Mouse (Mus musculus): ENCODE results near the gene Cyth3. TPM values are rescaled to one million over a fixed set of nuclear protein-coding genes. Genes with fewer than 3 reads are reported as not detected.

Cyth3 gene
- polyA plus RNA-seq, 1 experiment from 2014 or later = 42.4 TPM

- no peaks in the 10 kb centered on the region for H3K27me3 ChIP-seq
- no peak overlapping the region for H3K9ac ChIP-seq
- H3K4me3 ChIP-seq = no peak overlapping the region
- no peaks in the 10 kb centered on the region for H3K9me3 ChIP-seq
- 65% methylated on average over 13 of the region's 13 CpGs for WGBS
- peaks cover 44% of the 10 kb centered on the region for H3K36me3 ChIP-seq
- ATAC-seq (ENCODE audit: low FRiP score, low read depth) = no peak
- H3K4me1 ChIP-seq (replicated peaks) = 0 out of 2 replicates have a peak, but pooled peaks cover 7% of the 10 kb centered on the region
- no peak overlapping the region for H3K4me2 ChIP-seq
- H3K27ac ChIP-seq (replicated peaks) = no peak overlapping the region; the same call in 1 of the 2 replicates
Measured at GRCm38 (mm10) chr5:143704875-143705658, 82.8 kb downstream of the Cyth3 start.

GRCm38 (mm10) chr5:143705659-143705982 is 83.4 kb downstream of the Cyth3 start:
- Histone ChIP-seq H3K4me2 (no peak overlapping the region), H3K9me3 (no peaks in the 10 kb centered on the region), H3K4me3 (no peak overlapping the region), H3K27ac (replicated peaks) (no peak overlapping the region; the same call in 1 of the 2 replicates), H3K27me3 (no peaks in the 10 kb centered on the region), H3K9ac (no peak overlapping the region), H3K4me1 (replicated peaks) (0 out of 2 replicates have a peak, but pooled peaks cover 7% of the 10 kb centered on the region), H3K36me3 (peaks cover 43% of the 10 kb centered on the region)
- ATAC-seq (ENCODE audit: low FRiP score, low read depth) = no peak
- 71% methylated on average over 1 of the region's 1 CpGs for WGBS

- Histone ChIP-seq H3K4me3 (no peak overlapping the region), H3K4me1 (replicated peaks) (0 out of 2 replicates have a peak, but pooled peaks cover 7% of the 10 kb centered on the region), H3K27ac (replicated peaks) (no peak overlapping the region), H3K36me3 (peaks cover 41% of the 10 kb centered on the region), H3K9ac (no peak overlapping the region), H3K4me2 (no peak overlapping the region), H3K27me3 (no peaks in the 10 kb centered on the region), H3K9me3 (no peaks in the 10 kb centered on the region)
- 77% methylated on average over 9 of the region's 9 CpGs for WGBS
- ATAC-seq (ENCODE audit: low FRiP score, low read depth) = no peak
Measured at GRCm38 (mm10) chr5:143706030-143706821, 84.0 kb downstream of the Cyth3 start.

- 0 out of 2 replicates have a peak, but pooled peaks cover 7% of the 10 kb centered on the region for H3K4me1 ChIP-seq (replicated peaks)
- no peak overlapping the region for H3K27ac ChIP-seq (replicated peaks)
- H3K36me3 ChIP-seq = peaks cover 40% of the 10 kb centered on the region
- no peaks in the 10 kb centered on the region for H3K27me3 ChIP-seq
- ATAC-seq (ENCODE audit: low FRiP score, low read depth) = no peak
- no peak overlapping the region for H3K4me2 ChIP-seq
- H3K9me3 ChIP-seq = no peaks in the 10 kb centered on the region
- H3K4me3 ChIP-seq = no peak overlapping the region
- WGBS = 86% methylated on average over 7 of the region's 7 CpGs
- H3K9ac ChIP-seq = no peak overlapping the region
Measured at GRCm38 (mm10) chr5:143706822-143707200, 84.6 kb downstream of the Cyth3 start.

- no peaks in the 10 kb centered on the region for H3K4me1 ChIP-seq (replicated peaks)
- H3K27me3 ChIP-seq = no peaks in the 10 kb centered on the region
- H3K27ac ChIP-seq (replicated peaks) = no peak overlapping the region
- H3K4me2 ChIP-seq = no peak overlapping the region
- no peak overlapping the region for H3K9ac ChIP-seq
- no peak overlapping the region for H3K4me3 ChIP-seq
- no peaks in the 10 kb centered on the region for H3K9me3 ChIP-seq
- ATAC-seq (ENCODE audit: low FRiP score, low read depth) = peak; percentile 70
- WGBS = 14% methylated on average over 7 of the region's 7 CpGs
- peaks cover 73% of the 10 kb centered on the region for H3K36me3 ChIP-seq
Measured at GRCm38 (mm10) chr5:143711326-143711725, 89.1 kb downstream of the Cyth3 start.

GRCm38 (mm10) chr5:143712011-143712800 is 90.0 kb downstream of the Cyth3 start:
- WGBS = 77% methylated on average over 14 of the region's 14 CpGs
- no peaks in the 10 kb centered on the region for H3K9me3 ChIP-seq
- peaks cover 80% of the 10 kb centered on the region for H3K36me3 ChIP-seq
- ATAC-seq (ENCODE audit: low FRiP score, low read depth) = no peak
- no peaks in the 10 kb centered on the region for H3K4me1 ChIP-seq (replicated peaks)
- no peak overlapping the region for H3K9ac ChIP-seq
- no peak overlapping the region for H3K4me3 ChIP-seq
- H3K4me2 ChIP-seq = no peak overlapping the region
- H3K27me3 ChIP-seq = no peaks in the 10 kb centered on the region
- H3K27ac ChIP-seq (replicated peaks) = no peak overlapping the region

- Histone ChIP-seq H3K9ac (no peak overlapping the region), H3K36me3 (peaks cover 95% of the 10 kb centered on the region), H3K4me1 (replicated peaks) (no peaks in the 10 kb centered on the region), H3K27ac (replicated peaks) (no peak overlapping the region), H3K4me2 (no peak overlapping the region), H3K9me3 (no peaks in the 10 kb centered on the region), H3K27me3 (no peaks in the 10 kb centered on the region), H3K4me3 (no peak overlapping the region)
- no peak for ATAC-seq (ENCODE audit: low FRiP score, low read depth)
- 97% methylated on average over 7 of the region's 7 CpGs for WGBS
Measured at GRCm38 (mm10) chr5:143721962-143722361, 99.7 kb downstream of the Cyth3 start.

- H3K27ac ChIP-seq (replicated peaks) = no peak overlapping the region
- H3K36me3 ChIP-seq = peaks cover 9% of the 10 kb centered on the region
- no peak for ATAC-seq (ENCODE audit: low FRiP score, low read depth)
- H3K4me3 ChIP-seq = peak overlapping the region; percentile 97
- peak overlapping the region; percentile 96 for H3K9ac ChIP-seq
- WGBS = 11% methylated on average over 6 of the region's 6 CpGs
- H3K9me3 ChIP-seq = no peaks in the 10 kb centered on the region
- peaks cover 27% of the 10 kb centered on the region for H3K4me1 ChIP-seq (replicated peaks)
- no peaks in the 10 kb centered on the region for H3K27me3 ChIP-seq
- peak overlapping the region; percentile 85 for H3K4me2 ChIP-seq
Measured at GRCm38 (mm10) chr5:143730915-143731314, 108.7 kb downstream of the Cyth3 start.

- Histone ChIP-seq H3K27ac (replicated peaks) (peak overlapping the region; percentile 92), H3K4me2 (peak overlapping the region; percentile 85), H3K9ac (peak overlapping the region; percentile 96), H3K4me3 (peak overlapping the region; percentile 97), H3K27me3 (no peaks in the 10 kb centered on the region), H3K9me3 (no peaks in the 10 kb centered on the region), H3K4me1 (replicated peaks) (peaks cover 27% of the 10 kb centered on the region), H3K36me3 (peaks cover 4% of the 10 kb centered on the region; the same call in 1 of the 2 replicates)
- 2% methylated on average over 29 of the region's 82 CpGs for WGBS
- peak; percentile 27 for ATAC-seq (ENCODE audit: low FRiP score, low read depth)
Measured at GRCm38 (mm10) chr5:143731483-143732112, 109.4 kb downstream of the Cyth3 start.

GRCm38 (mm10) chr5:143732180-143732891 is 110.1 kb downstream of the Cyth3 start, which contains the start of gene Usp42:
Gene Usp42, minus strand, starts transcription at chr5:143732280.
- ATAC-seq (ENCODE audit: low FRiP score, low read depth) = peak; percentile 99
- Histone ChIP-seq H3K36me3 (no peaks in the 10 kb centered on the region), H3K27ac (replicated peaks) (peak within 1 kb of the TSS; percentile 92), H3K9me3 (no peaks in the 10 kb centered on the region), H3K27me3 (no peaks in the 10 kb centered on the region), H3K4me2 (peak within 1 kb of the TSS; percentile 85), H3K4me1 (replicated peaks) (peaks cover 27% of the 10 kb centered on the region), H3K4me3 (peak within 1 kb of the TSS; percentile 97), H3K9ac (peak within 1 kb of the TSS; percentile 96)
- WGBS = under 1% methylated on average over 73 of the region's 82 CpGs
